Mouse (Mus musculus) MEL (cell line): Measurements from ENCODE around the gene Gm28635. TPM values are rescaled to one million over a fixed set of nuclear protein-coding genes. Genes with fewer than 3 reads are reported as not detected.

Experiments used
- DNase-seq: peaks from one replicate; pipeline ENCODE4 v3.0.0; 2011; ENCODE audit warnings: low read depth, low spot score
- H3K27ac ChIP-seq: 2 replicates; pipeline ENCODE4 v1.5.1; 2012; ENCODE audit warnings: low read depth, mild to moderate bottlenecking, control low read depth, low read length, moderate library complexity; ENCODE audit not compliant: control insufficient read depth
- H3K27me3 ChIP-seq, 2 experiments: fragments of 150-350 bp in 1 of 2; sonication (generic) in 1 of 2; 2 replicates each; pipeline ENCODE4 v1.6.1; 2012; ENCODE audit warnings: low read length in 2 of 2, mild to moderate bottlenecking in 2 of 2, improper control_type of control experiment in 1 of 2, moderate library complexity in 1 of 2; ENCODE audit not compliant: insufficient read depth in 2 of 2, control insufficient read depth in 1 of 2
- H3K36me3 ChIP-seq, 2 experiments: 2 replicates each; pipeline ENCODE4 v1.6.1; 2012 to 2014; ENCODE audit warnings: low read length in 2 of 2, improper control_type of control experiment in 1 of 2, inconsistent platforms in 1 of 2, mild to moderate bottlenecking in 1 of 2; ENCODE audit not compliant: insufficient read depth in 2 of 2, control insufficient read depth in 1 of 2
- H3K4me1 ChIP-seq, 2 experiments: fragments of 150-350 bp in 1 of 2; sonication (generic) in 1 of 2; 2 replicates each; pipeline ENCODE4 v1.6.1; 2012; ENCODE audit warnings: low read length in 2 of 2, improper control_type of control experiment in 1 of 2, mild to moderate bottlenecking in 1 of 2; ENCODE audit not compliant: insufficient read depth in 2 of 2, control insufficient read depth in 1 of 2
- H3K4me3 ChIP-seq, 2 experiments: fragments of 150-350 bp in 1 of 2; sonication (generic) in 1 of 2; 2 replicates each; pipeline ENCODE4 v1.5.1; 2012; ENCODE audit warnings: low read depth in 2 of 2, low read length in 2 of 2, mild to moderate bottlenecking in 2 of 2, moderate library complexity in 2 of 2, control low read depth in 1 of 2, improper control_type of control experiment in 1 of 2; ENCODE audit not compliant: control insufficient read depth in 1 of 2, insufficient read depth in 1 of 2
- H3K79me2 ChIP-seq: 2 replicates; pipeline ENCODE4 v1.6.1; 2012; ENCODE audit warnings: mild to moderate bottlenecking, low read length, moderate library complexity; ENCODE audit not compliant: control insufficient read depth, poor library complexity, insufficient read depth
- H3K9ac ChIP-seq: 2 replicates; pipeline ENCODE4 v1.6.1; 2012; ENCODE audit warnings: low read depth, mild to moderate bottlenecking, control low read depth, low read length, moderate library complexity; ENCODE audit not compliant: control insufficient read depth, poor library complexity, severe bottlenecking
- H3K9me3 ChIP-seq: fragments of 150-350 bp; sonication (generic); replicated peaks from 2 replicates; pipeline ENCODE4 v1.6.1; 2012; ENCODE audit warnings: mild to moderate bottlenecking, low read length, improper control_type of control experiment, moderate library complexity; ENCODE audit not compliant: insufficient read depth
- CHD2 ChIP-seq: IDR thresholded peaks from 2 replicates; pipeline ENCODE4 v1.6.1; 2011; ENCODE audit warnings: low read length, improper control_type of control experiment
- E2F4 ChIP-seq: IDR thresholded peaks from 2 replicates; pipeline ENCODE4 v1.6.1; 2011; ENCODE audit warnings: low read depth, low read length, improper control_type of control experiment, borderline replicate concordance
- ELF1 ChIP-seq: IDR thresholded peaks from 2 replicates; pipeline ENCODE4 v1.6.1; 2014; ENCODE audit warnings: low read depth, mild to moderate bottlenecking, inconsistent platforms, low read length, improper control_type of control experiment, moderate library complexity
- EP300 ChIP-seq, 2 experiments: IDR thresholded peaks; 2 replicates each; pipeline ENCODE4 v1.6.1; 2011; ENCODE audit warnings: improper control_type of control experiment in 2 of 2, low read length in 2 of 2, low read depth in 1 of 2, mild to moderate bottlenecking in 1 of 2
- JUND ChIP-seq: IDR thresholded peaks from 2 replicates; pipeline ENCODE4 v1.6.1; 2011; ENCODE audit warnings: low read depth, mild to moderate bottlenecking, improper control_type of control experiment, low read length
- MAX ChIP-seq: IDR thresholded peaks from 2 replicates; pipeline ENCODE4 v1.6.1; 2011; ENCODE audit warnings: low read length, improper control_type of control experiment
- MYC ChIP-seq: IDR thresholded peaks from 2 replicates; pipeline ENCODE4 v1.6.1; 2011; ENCODE audit warnings: low read depth, mild to moderate bottlenecking, low read length, improper control_type of control experiment, moderate library complexity
- NELFE ChIP-seq: IDR thresholded peaks from 2 replicates; pipeline ENCODE4 v1.6.1; 2011; ENCODE audit warnings: low read depth, low read length, improper control_type of control experiment
- RCOR1 ChIP-seq: IDR thresholded peaks from 2 replicates; pipeline ENCODE4 v1.6.1; 2012; ENCODE audit warnings: low read depth, mild to moderate bottlenecking, inconsistent platforms, low read length, improper control_type of control experiment
- SIN3A ChIP-seq: IDR thresholded peaks from 2 replicates; pipeline ENCODE4 v1.6.1; 2012; ENCODE audit warnings: low read length, improper control_type of control experiment, inconsistent platforms
- TBP ChIP-seq: IDR thresholded peaks from 2 replicates; pipeline ENCODE4 v1.8.0; 2011; ENCODE audit warnings: low read depth, low read length, improper control_type of control experiment
- ZKSCAN1 ChIP-seq: IDR thresholded peaks from 2 replicates; pipeline ENCODE4 v1.6.1; 2012; ENCODE audit warnings: low read depth, mild to moderate bottlenecking, inconsistent platforms, low read length, improper control_type of control experiment, moderate library complexity
- polyA plus RNA-seq, 2 experiments: library from polyadenylated mRNA; stranded (reverse) in 1 of 2; unstranded in 1 of 2; fragments of >175 nt in 1 of 2; fragments of >200 nt in 1 of 2; gene quantifications; 2 replicates each; pipeline versions ENCODE4 v1.2.1 to v1.2.4; 2012; ENCODE audit warnings: low replicate concordance in 2 of 2, low read depth in 1 of 2; ENCODE audit not compliant: insufficient read length in 2 of 2, insufficient read depth in 1 of 2, missing spikeins in 1 of 2
- total RNA-seq: library from RNA; depleted of rRNA; stranded (reverse); fragments of 300-350 nt; gene quantifications from 2 replicates; pipeline ENCODE4 v1.2.3, GENCODE M21; 2012

Gene Gm28635
- total and polyA plus RNA-seq, 3 experiments = 0.19 TPM; not detected in 2

GRCm38 (mm10) chr2:84707523-84707922 is 29.7 kb upstream of the Gm28635 start:
- Histone ChIP-seq H3K9me3 (no peaks in the 10 kb centered on the region), H3K36me3 (peaks cover 10 to 64% of the 10 kb centered on the region in 2 experiments), H3K9ac (no peak overlapping the region), H3K27ac (no peak overlapping the region), H3K4me3 (no peak overlapping the region), H3K27me3 (no peaks in the 10 kb centered on the region), H3K4me1 (peaks cover 14 to 21% of the 10 kb centered on the region in 2 experiments), H3K79me2 (peaks cover 46% of the 10 kb centered on the region)
- TF ChIP-seq ZKSCAN1 (no peak), JUND (no peak)
- no peak for DNase-seq

GRCm38 (mm10) chr2:84705295-84705694 is 27.5 kb upstream of the Gm28635 start:
- Histone ChIP-seq H3K4me3 (no peak overlapping the region), H3K9me3 (no peaks in the 10 kb centered on the region), H3K36me3 (peaks cover 10 to 55% of the 10 kb centered on the region in 2 experiments), H3K4me1 (peaks cover 14 to 21% of the 10 kb centered on the region in 2 experiments)
- DNase-seq = peak; percentile 49
- TF ChIP-seq CHD2 (no peak), NELFE (no peak), E2F4 (no peak), EP300 (IDR thresholded peaks at IDR 0.05; ENCODE audit: low read depth in 1 of 2, low read length in 2 of 2) (peak in 1 of 2 experiments; percentile 24; a peak in 2 of 4 replicates), SIN3A (no peak), ELF1 (no peak), MAX (no peak), TBP (no peak)
- TF ChIP-seq, all 39 proteins: peak for 1
- Histone ChIP-seq H3K27me3 (no peaks in the 10 kb centered on the region), H3K9ac (no peak overlapping the region), H3K27ac (no peak overlapping the region), H3K79me2 (peaks cover 38% of the 10 kb centered on the region)

GRCm38 (mm10) chr2:84704329-84704728 is 26.5 kb upstream of the Gm28635 start:
- Histone ChIP-seq H3K4me3 (no peak overlapping the region), H3K36me3 (peaks cover 5 to 50% of the 10 kb centered on the region in 2 experiments; a peak in 3 of 4 replicates), H3K27ac (0 out of 2 replicates have a peak overlapping the region, but pooled peaks have one; percentile 31), H3K9me3 (no peaks in the 10 kb centered on the region), H3K9ac (no peak overlapping the region), H3K27me3 (no peaks in the 10 kb centered on the region), H3K4me1 (peaks cover 14 to 19% of the 10 kb centered on the region in 2 experiments), H3K79me2 (peaks cover 31% of the 10 kb centered on the region)
- TF ChIP-seq MYC = no peak
- no peak for TF ChIP-seq RCOR1
- DNase-seq = no peak
